Mouse (Mus musculus) midbrain, embryonic 12.5 days (tissue): ENCODE results near the gene Ppcdc. TPM values are rescaled to one million over a fixed set of nuclear protein-coding genes. Genes with fewer than 3 reads are reported as not detected.
"Not testable (repeated sequence)": the region's sequence is repeated elsewhere in the genome, so short reads cannot be mapped to it uniquely, and the experiment has no call there.

Experiments used
- ATAC-seq: fragments of 200-750 bp; cut with Nextera tagmentation; 2 replicates; pipeline ENCODE4 v1.8.0; 2017; ENCODE audit warnings: low read depth, moderate TSS enrichment, moderate library complexity; ENCODE audit not compliant: low FRiP score
- H3K27ac ChIP-seq: fragments of 300-500 bp; sonication (generic); replicated peaks from 2 replicates; pipeline ENCODE4 v1.5.1; 2016; ENCODE audit warnings: mild to moderate bottlenecking
- H3K27me3 ChIP-seq: fragments of 300-500 bp; sonication (generic); 2 replicates; pipeline ENCODE4 v1.6.1; 2016; ENCODE audit warnings: mild to moderate bottlenecking
- H3K36me3 ChIP-seq: fragments of 300-500 bp; sonication (generic); 2 replicates; pipeline ENCODE4 v1.6.1; 2016
- H3K4me1 ChIP-seq: fragments of 300-500 bp; sonication (generic); 2 replicates; pipeline ENCODE4 v1.6.1; 2016
- H3K4me2 ChIP-seq: fragments of 300-500 bp; sonication (generic); replicated peaks from 2 replicates; pipeline ENCODE4 v1.6.1; 2016; ENCODE audit warnings: mild to moderate bottlenecking, moderate library complexity
- H3K4me3 ChIP-seq: fragments of 300-500 bp; sonication (generic); 2 replicates; pipeline ENCODE4 v1.5.1; 2016; ENCODE audit warnings: mild to moderate bottlenecking
- H3K9ac ChIP-seq: fragments of 300-500 bp; sonication (generic); replicated peaks from 2 replicates; pipeline ENCODE4 v1.6.1; 2016; ENCODE audit warnings: mild to moderate bottlenecking, moderate library complexity
- H3K9me3 ChIP-seq: fragments of 300-500 bp; sonication (generic); 2 replicates; pipeline ENCODE4 v1.6.1; 2016; ENCODE audit warnings: mild to moderate bottlenecking
- WGBS: fragments of 180-500 bp; shearing (Covaris S2); methylation state at CpG from one replicate; pipeline ENCODE4 v1.1.7; 2016; 5-methylcytosine and 5-hydroxymethylcytosine counted together
- polyA plus RNA-seq: library from polyadenylated mRNA; unstranded; fragments of >200 nt; fragmentation: Nextera tagmentation; extraction: Ambion mirVana; gene quantifications from 2 replicates; pipeline ENCODE4 v1.2.1, GENCODE M21; 2016

The Ppcdc gene
- polyA plus RNA-seq, 1 experiment from 2014 or later = 23.3 TPM

- H3K9me3 ChIP-seq, H3K27me3 ChIP-seq, H3K36me3 ChIP-seq, H3K9ac ChIP-seq, H3K27ac ChIP-seq, H3K4me3 ChIP-seq, H3K4me2 ChIP-seq, ATAC-seq: not testable (repeated sequence)
- H3K4me1 ChIP-seq = peaks cover 11% of the 10 kb centered on the region
- 81% methylated on average over 4 of the region's 4 CpGs for WGBS
Measured at GRCm38 (mm10) chr9:57427123-57427522, 12.8 kb downstream of the Ppcdc start.

- no peak overlapping the region for H3K27ac ChIP-seq
- no peaks in the 10 kb centered on the region for H3K9me3 ChIP-seq
- H3K4me1 ChIP-seq = 0 out of 2 replicates have a peak, but pooled peaks cover 2% of the 10 kb centered on the region
- H3K4me2 ChIP-seq = no peak overlapping the region
- ATAC-seq = no peak
- 0 out of 2 replicates have a peak, but pooled peaks cover 2% of the 10 kb centered on the region for H3K36me3 ChIP-seq
- WGBS = 84% methylated on average over 3 of the region's 3 CpGs
- H3K9ac ChIP-seq = no peak overlapping the region
- H3K27me3 ChIP-seq = no peaks in the 10 kb centered on the region
- no peak overlapping the region for H3K4me3 ChIP-seq
Measured at GRCm38 (mm10) chr9:57425116-57425515, 14.8 kb downstream of the Ppcdc start.

- Histone ChIP-seq H3K36me3 (0 out of 2 replicates have a peak, but pooled peaks cover 2% of the 10 kb centered on the region), H3K9ac (no peak overlapping the region), H3K4me3 (no peak overlapping the region), H3K4me2 (no peak overlapping the region), H3K4me1 (0 out of 2 replicates have a peak, but pooled peaks cover 2% of the 10 kb centered on the region), H3K27ac (no peak overlapping the region), H3K27me3 (no peaks in the 10 kb centered on the region), H3K9me3 (no peaks in the 10 kb centered on the region)
- no peak for ATAC-seq
- 81% methylated on average over 6 of the region's 6 CpGs for WGBS
Measured at GRCm38 (mm10) chr9:57424066-57424465, 15.9 kb downstream of the Ppcdc start.

GRCm38 (mm10) chr9:57421688-57422111 lies 18.2 kb downstream of the Ppcdc start:
- H3K27me3 ChIP-seq = no peaks in the 10 kb centered on the region; the same call in 1 of the 2 replicates
- no peak overlapping the region for H3K27ac ChIP-seq

GRCm38 (mm10) chr9:57421121-57421571 lies 18.8 kb downstream of the Ppcdc start:
- no peak overlapping the region for H3K9ac ChIP-seq
- no peak overlapping the region for H3K4me2 ChIP-seq
- no peak for ATAC-seq
- H3K4me3 ChIP-seq = no peak overlapping the region
- no peaks in the 10 kb centered on the region for H3K4me1 ChIP-seq
- H3K27me3 ChIP-seq = no peaks in the 10 kb centered on the region; the same call in 1 of the 2 replicates
- 86% methylated on average over 9 of the region's 9 CpGs for WGBS
- no peaks in the 10 kb centered on the region for H3K36me3 ChIP-seq
- no peak overlapping the region for H3K27ac ChIP-seq
- H3K9me3 ChIP-seq = no peaks in the 10 kb centered on the region

More at GRCm38 (mm10) chr9:57421688-57422111, 18.2 kb downstream of the Ppcdc start:
- 0 out of 2 replicates have a peak, but pooled peaks cover under 1% of the 10 kb centered on the region for H3K36me3 ChIP-seq
- no peak overlapping the region for H3K9ac ChIP-seq
- H3K4me2 ChIP-seq = no peak overlapping the region
- no peaks in the 10 kb centered on the region for H3K9me3 ChIP-seq
- H3K4me1 ChIP-seq = no peaks in the 10 kb centered on the region
- no peak overlapping the region for H3K4me3 ChIP-seq
- no peak for ATAC-seq
- 80% methylated on average over 5 of the region's 5 CpGs for WGBS

GRCm38 (mm10) chr9:57420321-57421120 lies 19.4 kb downstream of the Ppcdc start:
- Histone ChIP-seq H3K4me3 (no peak overlapping the region), H3K9me3 (no peaks in the 10 kb centered on the region), H3K27ac (no peak overlapping the region), H3K4me2 (no peak overlapping the region), H3K4me1 (no peaks in the 10 kb centered on the region), H3K36me3 (no peaks in the 10 kb centered on the region), H3K9ac (no peak overlapping the region), H3K27me3 (no peaks in the 10 kb centered on the region; the same call in 1 of the 2 replicates)
- 79% methylated on average over 20 of the region's 20 CpGs for WGBS
- ATAC-seq = no peak

GRCm38 (mm10) chr9:57419521-57420267 lies 20.2 kb downstream of the Ppcdc start:
- Histone ChIP-seq H3K27ac (no peak overlapping the region), H3K9ac (no peak overlapping the region), H3K9me3 (no peaks in the 10 kb centered on the region), H3K36me3 (peaks cover 2% of the 10 kb centered on the region; the same call in 1 of the 2 replicates), H3K4me2 (no peak overlapping the region), H3K27me3 (no peaks in the 10 kb centered on the region; the same call in 1 of the 2 replicates), H3K4me3 (no peak overlapping the region), H3K4me1 (no peaks in the 10 kb centered on the region)
- no peak for ATAC-seq
- WGBS = 90% methylated on average over 16 of the region's 16 CpGs

GRCm38 (mm10) chr9:57417341-57417740 lies 22.6 kb downstream of the Ppcdc start:
- Histone ChIP-seq H3K27me3 (no peaks in the 10 kb centered on the region; the same call in 1 of the 2 replicates), H3K4me3 (no peak overlapping the region), H3K4me1 (no peaks in the 10 kb centered on the region), H3K9me3 (no peaks in the 10 kb centered on the region), H3K27ac (no peak overlapping the region), H3K36me3 (peaks cover 8% of the 10 kb centered on the region; the same call in 1 of the 2 replicates), H3K9ac (no peak overlapping the region), H3K4me2 (no peak overlapping the region)
- no peak for ATAC-seq
- 90% methylated on average over 8 of the region's 8 CpGs for WGBS

- Histone ChIP-seq H3K4me1 (no peaks in the 10 kb centered on the region), H3K36me3 (no peaks in the 10 kb centered on the region), H3K9me3 (no peaks in the 10 kb centered on the region), H3K4me2 (no peak overlapping the region), H3K9ac (no peak overlapping the region), H3K27ac (no peak overlapping the region), H3K4me3 (no peak overlapping the region), H3K27me3 (no peaks in the 10 kb centered on the region)
- ATAC-seq = no peak
- WGBS = 94% methylated on average over 9 of the region's 9 CpGs
Measured at GRCm38 (mm10) chr9:57407120-57407905, 32.6 kb downstream of the Ppcdc start.

GRCm38 (mm10) chr9:57406395-57406794 lies 33.5 kb downstream of the Ppcdc start:
- Histone ChIP-seq H3K9me3 (no peaks in the 10 kb centered on the region), H3K27ac (no peak overlapping the region), H3K27me3 (no peaks in the 10 kb centered on the region), H3K4me3 (no peak overlapping the region), H3K36me3 (no peaks in the 10 kb centered on the region), H3K9ac (no peak overlapping the region), H3K4me1 (no peaks in the 10 kb centered on the region), H3K4me2 (no peak overlapping the region)
- ATAC-seq = no peak
- 86% methylated on average over 5 of the region's 5 CpGs for WGBS

- H3K9ac ChIP-seq = no peak overlapping the region
- H3K36me3 ChIP-seq = no peaks in the 10 kb centered on the region
- no peak overlapping the region for H3K4me2 ChIP-seq
- ATAC-seq = no peak
- H3K27me3 ChIP-seq = no peaks in the 10 kb centered on the region
- H3K27ac ChIP-seq = no peak overlapping the region
- WGBS = 86% methylated on average over 5 of the region's 5 CpGs
- H3K4me3 ChIP-seq = no peak overlapping the region
- peaks cover 10% of the 10 kb centered on the region; the same call in 1 of the 2 replicates for H3K9me3 ChIP-seq
- no peaks in the 10 kb centered on the region for H3K4me1 ChIP-seq
Measured at GRCm38 (mm10) chr9:57404036-57404435, 35.9 kb downstream of the Ppcdc start.
